Mouse (Mus musculus) left cerebral cortex, postnatal 4 days (tissue): Measurements from ENCODE around the gene Adgrv1. TPM values are rescaled to one million over a fixed set of nuclear protein-coding genes. Genes with fewer than 3 reads are reported as not detected.

Experiments
- DNase-seq: peaks from one replicate; pipeline ENCODE4 v3.0.0-alpha.2; 2022
- intact Hi-C: fragments of 180-260 bp; cut with DNase I; formaldehyde crosslinking; loops from one replicate; pipeline ENCODE4 v1.15.1; 2025
- total RNA-seq, 2 experiments: library from RNA; stranded (reverse); gene quantifications; 2 replicates each; pipeline ENCODE4 v1.2.3; 2021

Adgrv1 gene
- total RNA-seq, 2 experiments from 2014 or later, result 8.8 to 9.2 TPM

DNA sequence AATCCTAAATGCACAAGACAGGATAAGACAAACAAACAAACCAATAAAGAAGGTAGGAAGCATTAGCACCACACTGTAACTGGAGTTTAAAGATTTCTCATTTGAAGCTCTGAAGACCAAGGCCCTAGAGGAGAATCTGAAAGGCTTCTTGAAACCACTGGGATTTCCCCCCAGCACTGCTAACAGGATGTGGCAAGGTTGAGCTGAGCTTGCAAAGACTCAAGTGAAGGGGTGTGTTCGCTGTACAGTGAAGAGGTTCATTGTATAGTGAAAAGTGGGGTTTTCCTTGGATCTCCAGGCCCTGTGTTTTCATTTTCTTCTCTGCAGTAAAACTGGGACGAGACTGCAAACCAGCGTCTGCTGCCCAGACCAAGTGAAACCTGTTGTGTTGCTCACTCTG, 456.9 kb downstream of the Adgrv1 start:
- intact Hi-C loops, result no loop called here

DNA sequence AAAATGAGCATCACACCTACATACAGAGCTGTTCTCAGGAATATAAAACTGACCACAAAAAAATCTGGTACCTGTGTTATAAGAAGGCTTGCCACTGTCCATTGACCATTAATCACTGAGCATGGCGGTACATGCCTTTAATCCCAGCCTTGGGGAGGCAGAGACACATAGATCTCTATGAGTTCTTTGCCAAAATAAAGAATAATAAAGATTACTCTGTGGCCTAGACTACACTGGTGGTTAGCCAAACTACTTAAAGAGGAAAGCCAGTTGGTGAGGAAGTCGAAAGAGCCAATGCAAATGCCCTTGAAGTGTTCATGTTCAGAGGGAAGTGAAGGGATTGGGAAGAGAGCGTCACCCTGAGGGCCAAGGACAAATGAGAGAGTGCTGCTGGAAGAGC, 461.8 kb downstream of the Adgrv1 start:
- intact Hi-C loops, result no loop called here
- no peak for DNase-seq

More for the DNA sequence above, 456.9 kb downstream of the Adgrv1 start:
- no peak for DNase-seq

DNA sequence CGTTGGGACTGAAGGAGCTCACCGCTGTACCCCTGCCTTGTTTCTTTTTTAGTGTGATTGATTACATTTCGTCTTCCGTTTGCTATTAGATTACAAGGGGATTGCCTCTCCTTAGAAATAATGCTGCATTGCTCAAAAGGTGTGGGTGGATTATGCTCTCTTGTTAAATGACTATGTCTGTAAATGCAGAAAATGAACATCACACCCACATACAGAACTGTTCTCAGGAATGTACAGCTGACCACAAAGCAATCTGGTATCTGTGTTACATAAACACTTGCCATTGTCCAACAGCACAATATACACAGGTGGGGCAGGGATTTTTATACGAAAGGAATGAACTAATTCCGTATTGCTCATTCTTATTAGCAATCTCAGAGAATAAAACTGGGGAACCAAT, 465.5 kb downstream of the Adgrv1 start:
- intact Hi-C loops, result no loop called here
- no peak for DNase-seq

DNA sequence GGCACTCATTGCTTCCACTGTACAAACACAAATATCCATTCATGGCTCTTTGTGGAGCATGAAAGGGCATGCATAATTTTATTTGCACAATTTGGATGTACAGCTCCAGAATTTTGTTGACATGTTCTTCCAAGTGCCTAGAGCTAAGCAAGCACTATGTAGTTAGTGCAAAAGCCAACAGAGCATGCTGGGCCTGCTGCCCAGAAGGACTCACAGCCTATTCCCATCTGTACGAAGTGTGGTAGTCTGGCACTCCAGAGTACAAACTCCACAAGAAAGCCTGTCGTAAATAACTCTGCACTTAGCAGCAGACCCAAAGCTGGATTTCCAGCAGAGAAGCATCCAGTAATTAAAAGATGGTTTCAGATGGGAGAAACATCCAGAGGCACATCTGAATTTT, 473.1 kb downstream of the Adgrv1 start:
- no peak for DNase-seq

DNA sequence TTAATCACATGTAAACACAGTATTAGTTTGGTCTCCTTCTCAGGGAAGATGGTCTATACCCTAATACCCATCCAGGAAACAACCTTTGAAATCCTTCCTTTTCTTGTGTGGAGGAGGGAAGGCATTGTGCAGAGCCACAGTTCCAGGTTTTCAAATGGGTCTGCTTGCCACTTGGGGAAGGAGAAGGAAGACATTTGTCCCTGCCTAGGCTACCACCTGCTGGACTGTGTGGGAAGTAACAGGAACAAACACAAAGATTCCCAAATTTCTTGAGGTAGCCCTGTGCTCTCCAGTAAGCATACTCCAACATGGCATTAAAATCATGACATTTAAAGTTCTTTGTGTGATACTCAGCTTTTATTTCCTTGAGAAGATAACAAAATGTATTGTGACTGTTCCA, 477.6 kb downstream of the Adgrv1 start:
- intact Hi-C loops, result loop anchor here (10.0 kb wide), 1 partner anchor 271 kb away; the partner anchor contains the start of gene Arrdc3
- DNase-seq, result peak; percentile 46

More for the DNA sequence above, 473.1 kb downstream of the Adgrv1 start:
- intact Hi-C loops, result loop anchor here (10.0 kb wide), 1 partner anchor 275 kb away; the partner anchor contains the start of gene Arrdc3

DNA sequence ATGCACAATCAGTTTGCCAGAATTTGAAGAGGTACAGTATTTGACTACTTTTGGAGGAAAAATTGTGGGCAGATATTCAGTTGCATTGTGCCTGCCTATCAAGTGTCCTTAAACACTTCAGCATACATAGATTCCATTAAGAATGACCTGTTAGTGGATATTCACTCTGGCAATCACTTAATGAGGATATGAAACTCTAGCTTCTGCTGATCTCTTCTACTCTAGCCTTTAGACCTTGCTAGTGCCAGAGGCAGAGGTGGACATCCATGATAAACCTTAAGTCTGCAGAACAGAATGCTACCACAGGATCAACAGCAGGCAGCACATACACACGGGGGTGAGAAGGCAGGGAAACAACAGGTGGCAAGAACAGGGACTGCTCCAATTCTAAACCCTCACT, 488.5 kb downstream of the Adgrv1 start:
- intact Hi-C loops, result no loop called here
- no peak for DNase-seq

DNA sequence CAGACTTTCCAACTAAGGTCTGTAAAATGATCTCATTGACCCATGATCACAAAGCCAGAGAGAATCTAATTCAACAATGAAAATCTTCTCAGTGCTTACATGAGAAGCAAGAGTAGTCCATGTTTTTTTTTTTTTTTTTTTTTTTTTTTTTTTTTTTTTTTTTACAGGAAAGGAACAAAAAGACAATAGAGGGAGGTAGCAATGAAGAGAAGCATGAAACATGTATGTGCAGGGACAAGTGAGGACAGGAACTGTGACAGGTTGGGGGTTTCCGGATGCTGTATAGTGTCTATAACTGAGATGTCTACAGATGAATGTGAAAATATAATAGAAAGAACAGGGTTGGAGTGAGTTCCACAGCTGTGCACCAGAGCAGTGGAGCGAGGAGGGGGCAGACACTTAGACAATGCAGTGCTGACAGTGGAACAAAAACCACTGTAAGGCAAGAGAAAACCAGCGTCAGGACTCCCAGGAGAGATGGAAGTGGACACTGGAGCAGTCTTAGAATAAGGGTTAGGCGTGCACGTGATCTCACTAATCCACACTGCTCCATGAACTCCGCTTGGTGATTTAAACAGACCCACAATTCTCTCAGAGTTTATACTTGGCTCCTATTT, 490.6 kb downstream of the Adgrv1 start:
- intact Hi-C loops, result no loop called here
- DNase-seq, result no peak

DNA sequence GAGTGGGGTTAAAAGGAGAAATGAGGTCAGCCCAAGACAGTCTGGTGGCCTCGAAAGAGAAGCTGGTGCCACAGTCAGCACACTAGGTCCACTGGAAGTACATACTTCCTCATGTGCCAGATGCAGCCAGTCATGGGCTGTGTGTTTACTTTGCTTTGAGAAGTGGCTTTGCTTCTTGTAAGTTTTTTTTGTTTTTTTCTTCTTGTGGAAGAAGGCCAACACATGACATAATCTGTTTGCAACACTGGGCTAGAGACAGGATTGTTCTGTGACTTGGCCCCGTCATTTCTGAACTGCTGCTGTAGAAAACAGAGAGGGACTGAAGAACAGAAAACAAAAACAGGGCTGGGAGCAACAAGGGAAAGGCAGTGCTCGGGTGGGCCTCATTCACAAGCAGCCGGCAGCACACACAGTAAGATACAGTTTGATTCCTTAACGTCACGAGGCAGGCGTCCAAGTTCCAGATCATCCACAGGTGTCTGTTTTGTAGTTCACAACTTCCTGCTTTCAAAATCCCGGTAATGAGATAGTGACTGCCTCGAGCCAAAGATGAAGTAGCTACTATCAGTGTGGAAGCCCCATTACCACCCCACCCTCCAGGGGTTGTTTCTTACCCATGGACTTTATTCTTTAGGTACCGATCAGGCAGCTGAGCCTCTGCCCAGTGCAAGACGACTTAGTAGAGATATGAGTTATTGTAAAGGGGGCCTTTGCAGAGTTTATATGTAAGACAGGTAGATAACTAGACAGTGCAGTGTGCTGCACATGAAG, 496.1 kb downstream of the Adgrv1 start:
- intact Hi-C loops, result no loop called here
- no peak for DNase-seq

DNA sequence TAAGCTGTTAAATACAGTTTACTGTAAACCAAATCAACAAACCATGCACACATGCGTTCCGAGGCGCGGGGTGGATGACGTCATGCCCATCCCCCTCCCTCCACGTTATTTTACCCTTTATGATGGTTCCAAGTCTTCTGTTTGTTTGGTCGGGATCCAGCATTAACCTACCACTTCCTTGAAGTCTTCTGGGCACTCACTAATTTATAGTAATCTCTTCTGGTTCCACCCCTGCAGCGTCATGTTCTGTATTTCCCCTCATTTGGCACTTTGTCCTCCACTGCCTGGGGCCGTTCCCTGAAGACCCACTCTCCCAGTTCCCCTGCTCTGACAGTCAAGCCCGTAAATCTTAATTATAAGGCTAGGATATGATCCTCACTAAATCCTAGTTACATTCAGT, 497.0 kb downstream of the Adgrv1 start:
- intact Hi-C loops, result no loop called here
- DNase-seq, result no peak

DNA sequence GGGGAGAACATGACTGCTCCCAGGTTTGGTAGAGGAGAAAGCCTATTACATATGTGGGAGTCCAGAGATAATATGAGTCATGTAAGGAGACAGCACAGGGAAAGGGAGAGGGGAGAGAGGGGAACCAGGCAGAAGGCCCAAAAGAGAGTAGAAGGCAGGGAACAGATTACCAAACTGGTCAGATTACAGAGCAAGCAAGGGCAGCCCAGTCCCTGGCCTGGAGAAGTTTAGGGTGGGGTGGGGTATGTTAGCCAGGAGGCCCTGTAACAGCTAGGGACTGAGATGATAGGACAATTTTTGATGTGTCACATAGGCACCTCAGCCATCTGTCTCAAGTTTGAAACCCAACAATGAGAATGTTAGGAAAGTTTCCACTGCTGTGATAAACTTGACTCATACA, 498.5 kb downstream of the Adgrv1 start:
- intact Hi-C loops, result no loop called here

DNA sequence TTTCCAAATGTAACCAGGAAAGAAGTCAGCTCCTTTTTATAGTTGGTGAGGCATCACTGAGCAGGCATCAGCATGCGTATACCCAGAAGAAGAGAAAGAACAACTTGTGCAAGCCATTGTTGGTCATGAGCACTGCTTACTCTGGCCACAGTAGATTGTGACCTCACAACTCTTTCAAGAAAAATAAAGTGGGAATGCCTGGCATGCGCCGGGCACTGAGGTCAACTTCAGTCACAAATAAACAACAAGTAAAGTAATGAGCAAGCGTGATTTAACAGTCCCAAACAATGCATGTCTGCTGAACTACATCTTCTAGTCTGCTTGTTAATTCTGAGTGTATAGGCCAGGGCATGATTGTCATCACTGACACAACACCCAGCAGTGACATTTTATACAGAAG, 499.6 kb downstream of the Adgrv1 start:
- no peak for DNase-seq
- intact Hi-C loops, result no loop called here

More for the DNA sequence above, 498.5 kb downstream of the Adgrv1 start:
- DNase-seq, result no peak

DNA sequence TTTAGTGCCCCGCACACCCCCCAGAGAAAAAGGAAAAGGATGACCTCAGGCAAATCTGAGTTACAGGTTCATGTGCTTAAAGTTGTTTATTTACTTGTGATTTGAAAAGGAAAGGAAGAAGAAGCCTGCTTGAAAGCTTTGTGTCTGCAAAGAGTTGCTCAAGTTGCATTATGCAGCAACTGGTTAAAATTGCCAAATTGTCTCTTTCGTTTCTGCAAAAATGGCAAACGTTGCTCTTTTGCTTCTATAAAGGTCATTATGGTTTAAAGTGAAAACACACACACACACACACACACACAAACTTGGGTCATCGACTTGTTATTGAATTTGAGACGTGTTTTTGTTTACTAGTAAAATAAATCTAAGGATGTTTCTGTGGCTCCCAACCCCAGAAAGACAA, 500.3 kb downstream of the Adgrv1 start:
- intact Hi-C loops, result no loop called here
- no peak for DNase-seq

DNA sequence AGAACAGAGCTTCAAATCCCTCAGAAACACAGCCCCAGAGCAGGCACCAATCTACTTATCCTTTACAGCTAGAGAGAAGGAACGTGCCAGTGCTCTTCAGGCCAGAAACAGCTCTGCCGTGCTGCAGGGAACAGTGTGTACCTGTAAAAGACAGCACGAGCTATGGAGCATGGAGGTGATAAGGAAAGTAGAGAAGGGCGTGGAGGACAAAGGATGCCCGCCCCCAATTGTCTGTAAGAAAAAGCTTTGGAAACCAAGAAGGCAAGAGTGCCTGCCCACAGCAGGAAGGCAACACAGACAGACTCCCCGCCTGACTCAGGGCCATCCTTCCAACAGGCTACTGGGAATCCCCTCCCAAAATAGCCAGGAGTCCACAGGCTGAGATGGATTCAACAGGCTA, 501.1 kb downstream of the Adgrv1 start:
- intact Hi-C loops, result no loop called here
- DNase-seq, result no peak

DNA sequence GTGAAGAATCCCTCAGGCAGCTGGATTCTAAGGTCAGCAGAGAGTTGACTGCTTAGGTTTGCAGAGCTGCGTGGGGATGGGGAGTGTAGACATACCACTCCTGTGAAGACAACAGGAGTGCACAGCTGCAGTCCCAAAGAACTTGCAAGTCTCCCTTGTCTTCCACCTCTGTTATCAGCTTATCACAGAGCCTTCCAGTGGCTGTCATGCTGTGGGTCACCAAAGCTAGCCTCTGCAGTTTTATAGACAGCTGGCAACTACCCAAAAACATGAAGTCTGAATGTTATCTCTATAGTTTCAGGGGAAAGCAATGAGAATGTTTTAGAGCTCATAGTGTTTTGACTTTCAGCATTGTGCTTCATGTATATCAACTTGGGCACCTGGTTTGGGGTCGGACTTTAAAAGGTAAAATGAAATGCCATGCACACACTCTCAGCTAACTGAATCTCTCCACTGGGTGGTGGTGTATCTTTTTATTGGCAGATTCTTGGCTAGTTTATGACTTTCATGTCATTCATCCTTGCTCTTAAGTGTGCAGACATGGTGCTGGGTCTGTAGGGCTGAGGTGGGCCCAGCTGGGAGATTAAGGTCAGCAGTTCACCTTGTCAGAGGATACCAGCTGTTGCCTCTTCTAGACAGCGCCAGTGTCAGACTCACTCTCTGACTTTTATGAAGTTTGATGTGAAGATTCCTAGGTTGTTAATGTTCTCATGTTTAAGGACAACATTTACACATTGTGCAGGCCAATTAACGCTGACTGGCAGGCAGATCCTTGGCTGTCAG, 502.0 kb downstream of the Adgrv1 start:
- intact Hi-C loops, result no loop called here
- DNase-seq, result no peak

DNA sequence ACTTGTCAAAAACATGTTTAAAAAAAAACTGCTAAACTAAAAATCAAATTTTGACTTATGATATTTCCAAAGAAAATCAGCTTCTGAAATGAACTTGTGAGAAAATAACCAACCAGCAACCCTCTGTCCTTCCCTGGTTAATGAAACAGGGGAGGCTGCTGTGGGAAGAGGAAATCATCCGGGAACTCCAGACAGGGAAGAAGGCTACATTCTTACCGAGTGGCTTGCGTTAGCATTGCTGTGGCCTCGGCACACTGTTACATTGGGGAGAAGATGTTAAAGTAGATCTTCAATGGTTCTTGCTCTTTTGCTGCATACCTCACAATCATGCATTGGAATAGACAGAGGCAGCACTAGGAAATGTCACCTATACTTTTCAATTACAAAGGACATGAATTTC, 507.1 kb downstream of the Adgrv1 start:
- intact Hi-C loops, result no loop called here
- no peak for DNase-seq

DNA sequence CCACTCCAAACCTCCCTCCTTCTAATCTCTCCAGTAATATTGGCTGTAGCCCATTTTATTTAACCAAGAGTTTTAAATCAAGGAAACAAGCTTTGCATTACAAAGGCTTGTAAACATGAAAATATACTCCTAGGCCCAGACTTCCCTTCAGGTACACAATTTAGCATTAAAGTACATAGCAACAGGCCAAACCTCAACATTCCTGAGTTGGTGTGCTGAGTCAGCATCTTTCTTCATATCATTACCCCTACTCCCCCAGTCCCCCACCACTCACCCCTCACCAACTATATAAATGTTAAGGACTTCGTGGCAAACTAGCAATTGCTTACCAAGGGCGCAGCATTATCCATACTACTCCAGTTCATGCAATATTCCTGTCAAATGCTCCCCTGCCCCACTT, 510.7 kb downstream of the Adgrv1 start:
- intact Hi-C loops, result no loop called here
- no peak for DNase-seq

DNA sequence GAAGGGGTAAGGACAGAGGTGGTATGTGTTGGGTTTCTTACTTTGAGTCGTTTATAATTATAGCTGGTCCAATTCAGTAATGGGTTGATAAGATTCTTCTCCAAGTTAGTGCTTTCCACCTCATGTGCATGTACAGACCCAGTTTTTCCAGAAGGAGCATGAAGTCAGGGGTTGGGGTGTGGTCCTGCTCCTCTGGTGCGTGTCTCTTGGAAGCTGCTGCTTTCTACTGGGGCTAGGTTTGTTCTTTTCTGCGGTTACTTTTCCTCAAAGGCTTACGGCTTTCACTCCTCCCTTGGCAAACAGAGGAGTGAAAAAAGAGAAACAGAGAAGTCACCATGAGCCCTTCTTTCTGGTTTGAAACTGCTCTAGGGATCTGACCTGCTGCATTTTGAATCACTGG, 522.5 kb downstream of the Adgrv1 start:
- DNase-seq, result no peak
- intact Hi-C loops, result no loop called here

DNA sequence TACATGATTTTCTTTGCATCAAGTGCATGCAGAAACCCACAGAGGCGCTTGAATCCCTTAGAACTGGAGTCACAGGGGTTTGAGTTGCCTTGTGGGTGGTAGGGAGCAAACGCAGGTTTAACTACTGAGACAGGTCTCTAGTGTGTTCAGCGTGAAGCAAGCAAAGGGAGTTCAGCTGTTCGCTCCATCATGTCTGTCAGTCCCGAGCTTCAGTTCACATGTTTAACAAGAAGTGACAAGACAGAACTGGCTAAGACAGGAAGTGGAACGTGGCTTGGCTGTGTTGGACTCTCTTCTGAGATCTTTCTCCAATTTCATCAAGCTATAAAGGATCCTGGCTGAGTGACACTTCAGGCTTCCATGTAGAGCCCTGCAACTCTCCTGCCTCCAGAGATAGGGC, 523.3 kb downstream of the Adgrv1 start:
- intact Hi-C loops, result no loop called here
- no peak for DNase-seq

DNA sequence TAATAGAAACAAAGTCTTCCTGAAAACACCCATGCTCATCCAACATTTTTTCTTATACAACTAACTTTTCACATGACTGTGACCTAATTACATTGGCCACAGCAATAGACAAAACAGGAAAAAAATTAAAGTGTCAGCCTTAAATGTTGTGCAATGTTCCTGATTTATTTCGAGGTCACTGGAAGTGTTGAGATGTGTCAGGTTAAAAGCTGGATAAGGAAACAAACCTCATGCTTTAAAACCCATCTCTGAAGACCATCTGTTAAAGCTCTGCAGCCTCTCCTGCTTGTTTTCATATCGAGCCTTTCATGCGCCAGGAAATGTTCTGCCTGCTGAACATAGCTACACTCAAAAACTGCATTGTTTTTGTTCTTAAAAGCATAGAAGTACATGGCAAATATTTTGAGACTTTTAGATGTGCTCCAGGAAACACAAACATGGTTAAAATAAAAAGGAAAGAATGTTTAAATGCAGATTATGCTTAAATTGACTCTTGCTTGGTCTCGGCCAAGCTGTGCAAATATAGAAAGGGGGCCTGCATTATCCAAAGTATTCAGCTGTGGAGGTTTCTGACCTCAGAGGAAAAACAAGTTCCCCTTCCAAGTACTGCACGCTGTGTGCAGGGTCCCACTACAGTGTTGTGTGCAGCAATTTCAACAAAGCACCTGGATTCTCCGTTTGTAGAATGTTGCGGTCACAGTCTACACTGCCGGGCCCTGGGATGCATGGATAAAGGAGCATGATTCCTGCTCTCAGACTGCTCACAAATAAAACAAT, 524.2 kb downstream of the Adgrv1 start:
- intact Hi-C loops, result no loop called here

DNA sequence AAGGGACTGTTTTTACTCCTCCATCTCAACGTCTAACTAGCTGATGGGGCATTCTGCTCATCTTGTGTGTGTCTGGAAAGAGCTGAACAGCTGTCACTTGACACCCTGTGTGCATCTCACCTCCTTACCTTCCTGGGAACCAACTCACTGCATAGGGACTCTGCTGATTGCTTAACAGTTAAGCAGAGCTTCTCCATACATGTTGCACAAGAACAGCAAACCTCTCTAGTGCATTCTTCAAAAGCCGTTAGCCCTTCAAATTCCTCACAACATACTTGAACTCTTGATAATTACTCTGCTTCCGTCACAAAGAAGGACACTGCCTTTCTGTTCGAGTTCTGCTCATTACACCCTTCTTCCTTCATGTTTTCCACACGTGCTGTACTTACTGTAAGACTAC, 525.5 kb downstream of the Adgrv1 start:
- DNase-seq, result no peak
- intact Hi-C loops, result no loop called here

More for the DNA sequence above, 524.2 kb downstream of the Adgrv1 start:
- no peak for DNase-seq

DNA sequence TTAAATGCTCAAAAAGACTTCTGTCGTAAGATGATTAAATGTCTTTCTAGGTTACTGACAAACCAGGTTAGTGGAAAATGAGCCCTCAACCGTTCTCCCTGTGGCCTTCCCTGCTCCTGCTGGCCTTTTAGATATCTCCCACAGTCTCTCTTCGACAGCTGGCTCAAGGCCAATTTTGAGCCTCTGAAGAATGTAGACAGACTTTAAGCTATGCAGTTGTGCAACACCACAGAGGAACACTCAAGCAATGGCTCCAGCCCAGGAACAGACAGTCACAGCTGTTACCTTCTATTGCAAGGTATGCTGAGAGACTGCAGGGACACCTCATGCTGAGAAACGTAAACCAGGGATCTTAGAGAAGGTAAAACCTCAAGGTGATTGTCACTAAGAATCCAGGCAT, 529.2 kb downstream of the Adgrv1 start:
- intact Hi-C loops, result no loop called here
- peak; percentile 27 for DNase-seq
